Mouse (Mus musculus): ENCODE results near the gene Stat5b.

DNA sequence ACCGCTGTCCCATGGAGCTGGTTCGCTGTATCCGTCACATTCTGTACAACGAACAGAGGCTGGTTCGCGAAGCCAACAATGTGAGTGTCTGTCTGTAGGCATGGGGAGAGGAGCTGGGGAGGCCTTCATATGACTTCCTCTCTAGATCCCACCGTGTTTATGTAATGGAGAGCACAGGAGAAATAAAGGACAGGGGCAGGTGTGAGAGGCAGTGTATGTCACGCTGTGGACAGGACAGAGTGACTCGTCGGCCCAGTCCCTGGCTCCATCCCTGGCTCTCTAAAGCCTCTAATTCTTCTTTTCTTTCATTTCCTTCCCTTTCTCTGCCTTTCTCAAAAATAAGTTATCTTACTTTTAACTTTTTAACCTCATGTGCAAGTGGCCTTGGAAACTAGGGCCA is 12.6 kb upstream of the Stat5b start:
- no peak for TF ChIP-seq CTCF (IDR thresholded peaks at IDR 0.05; ENCODE audit: borderline replicate concordance, insufficient read depth, low read length)
- no peak for TF ChIP-seq POLR2A (IDR thresholded peaks at IDR 0.05; ENCODE audit: low read depth, low read length)
